Mouse (Mus musculus) forebrain, embryonic 11.5 days (tissue): ENCODE results near the gene Rpl18. TPM values are rescaled to one million over a fixed set of nuclear protein-coding genes. Genes with fewer than 3 reads are reported as not detected.

Experiments used
- ATAC-seq: fragments of 200-750 bp; cut with Nextera tagmentation; replicated peaks from 2 replicates; pipeline ENCODE4 v1.8.0; 2017; ENCODE audit warnings: moderate TSS enrichment; ENCODE audit not compliant: low FRiP score
- DNase-seq: peaks from one replicate; pipeline ENCODE4 v3.0.0-alpha.2; 2017; ENCODE audit warnings: low spot score
- H3K27ac ChIP-seq: fragments of 300-500 bp; sonication (generic); 2 replicates; pipeline ENCODE4 v1.5.1; 2014; ENCODE audit warnings: low read depth, low read length
- H3K27me3 ChIP-seq: fragments of 300-500 bp; sonication (generic); 2 replicates; pipeline ENCODE4 v1.6.1; 2014; ENCODE audit warnings: mild to moderate bottlenecking, low read length, mixed read lengths; ENCODE audit not compliant: control insufficient read depth, insufficient read depth
- H3K36me3 ChIP-seq: fragments of 300-500 bp; sonication (generic); 2 replicates; pipeline ENCODE4 v1.6.1; 2014; ENCODE audit warnings: mild to moderate bottlenecking, low read length, moderate library complexity, mixed read lengths; ENCODE audit not compliant: control insufficient read depth, insufficient read depth
- H3K4me1 ChIP-seq: fragments of 300-500 bp; sonication (generic); replicated peaks from 2 replicates; pipeline ENCODE4 v1.6.1; 2014; ENCODE audit warnings: low read length, mixed read lengths; ENCODE audit not compliant: control insufficient read depth, insufficient read depth
- H3K4me2 ChIP-seq: fragments of 300-500 bp; sonication (generic); 2 replicates; pipeline ENCODE4 v1.6.1; 2014; ENCODE audit warnings: low read depth, mild to moderate bottlenecking, low read length, moderate library complexity, mixed read lengths; ENCODE audit not compliant: severe bottlenecking
- H3K4me3 ChIP-seq: fragments of 300-500 bp; sonication (generic); 2 replicates; pipeline ENCODE4 v1.5.1; 2014; ENCODE audit warnings: low read depth, low read length
- H3K9ac ChIP-seq: fragments of 300-500 bp; sonication (generic); 2 replicates; pipeline ENCODE4 v1.6.1; 2014; ENCODE audit warnings: low read length
- H3K9me3 ChIP-seq: fragments of 300-500 bp; sonication (generic); 2 replicates; pipeline ENCODE4 v1.6.1; 2016; ENCODE audit warnings: low read length, mixed read lengths; ENCODE audit not compliant: control insufficient read depth
- WGBS: fragments of 180-500 bp; shearing (Covaris S2); extraction: QIAGEN DNeasy Blood & Tissue Kit; methylation state at CpG from one replicate; pipeline ENCODE4 v1.1.7; 2014; 5-methylcytosine and 5-hydroxymethylcytosine counted together
- polyA plus RNA-seq: library from polyadenylated mRNA; unstranded; fragments of >200 nt; fragmentation: Nextera tagmentation; extraction: Ambion mirVana; gene quantifications from 2 replicates; pipeline ENCODE4 v1.2.1, GENCODE M21; 2014

The Rpl18 gene
- polyA plus RNA-seq, 1 experiment from 2014 or later, result 936 TPM

GRCm38 (mm10) chr7:45703521-45704033 is 11.7 kb upstream of the Rpl18 start:
- Histone ChIP-seq H3K9ac (peak overlapping the region; percentile 49), H3K4me2 (peak overlapping the region; percentile 98), H3K4me1 (peaks cover 32% of the 10 kb centered on the region), H3K36me3 (no peaks in the 10 kb centered on the region), H3K9me3 (no peaks in the 10 kb centered on the region), H3K27ac (peak overlapping the region; percentile 71; the same call in 1 of the 2 replicates), H3K4me3 (peak overlapping the region; percentile 52), H3K27me3 (peaks cover 19% of the 10 kb centered on the region)
- DNase-seq (no peak), ATAC-seq (no peak)
- 40% methylated on average over 12 of the region's 12 CpGs for WGBS

- H3K36me3 ChIP-seq, result no peaks in the 10 kb centered on the region
- H3K27ac ChIP-seq, result peak overlapping the region; percentile 71
- peak; percentile 72 for DNase-seq
- peak overlapping the region; percentile 49 for H3K9ac ChIP-seq
- peak overlapping the region; percentile 98 for H3K4me2 ChIP-seq
- peak overlapping the region; percentile 52 for H3K4me3 ChIP-seq
- no peaks in the 10 kb centered on the region for H3K9me3 ChIP-seq
- peak; percentile 34 for ATAC-seq
- peaks cover 32% of the 10 kb centered on the region for H3K4me1 ChIP-seq
- peaks cover 14% of the 10 kb centered on the region for H3K27me3 ChIP-seq
- WGBS, result under 1% methylated on average over 13 of the region's 13 CpGs
Observed at GRCm38 (mm10) chr7:45704046-45704559, 11.2 kb upstream of the Rpl18 start.

- Histone ChIP-seq H3K36me3 (no peaks in the 10 kb centered on the region), H3K27me3 (peaks cover 6% of the 10 kb centered on the region), H3K9ac (peak within 1 kb of the TSS; percentile 49), H3K4me2 (peak within 1 kb of the TSS; percentile 98), H3K4me3 (peak within 1 kb of the TSS; percentile 52), H3K27ac (peak within 1 kb of the TSS; percentile 71), H3K9me3 (no peaks in the 10 kb centered on the region), H3K4me1 (peaks cover 32% of the 10 kb centered on the region)
- ATAC-seq (peak; percentile 85), DNase-seq (peak; percentile 99)
- WGBS, result under 1% methylated on average over 36 of the region's 36 CpGs
Observed at GRCm38 (mm10) chr7:45704730-45705442, 10.4 kb upstream of the Rpl18 start, which contains the start of gene Dbp. Gene Dbp, plus strand, starts transcription at chr7:45705088.

- Histone ChIP-seq H3K4me2 (peak overlapping the region; percentile 98), H3K9ac (peak overlapping the region; percentile 47; the same call in 1 of the 2 replicates), H3K9me3 (no peaks in the 10 kb centered on the region), H3K4me1 (peaks cover 28% of the 10 kb centered on the region), H3K27ac (peak overlapping the region; percentile 9; the same call in 1 of the 2 replicates), H3K4me3 (peak overlapping the region; percentile 52), H3K27me3 (peaks cover 2% of the 10 kb centered on the region; the same call in 1 of the 2 replicates), H3K36me3 (peaks cover 2% of the 10 kb centered on the region; the same call in 1 of the 2 replicates)
- WGBS, result under 1% methylated on average over 21 of the region's 21 CpGs
- peak; percentile 76 for DNase-seq
- ATAC-seq, result no peak
Observed at GRCm38 (mm10) chr7:45705443-45705864, 9.8 kb upstream of the Rpl18 start.

- Histone ChIP-seq H3K4me1 (peaks cover 28% of the 10 kb centered on the region), H3K9ac (peak overlapping the region; percentile 72; the same call in 1 of the 2 replicates), H3K4me2 (peak overlapping the region; percentile 98), H3K9me3 (no peaks in the 10 kb centered on the region), H3K27me3 (0 out of 2 replicates have a peak, but pooled peaks cover 2% of the 10 kb centered on the region), H3K4me3 (peak overlapping the region; percentile 52), H3K27ac (no peak overlapping the region), H3K36me3 (peaks cover 6% of the 10 kb centered on the region; the same call in 1 of the 2 replicates)
- no peak for ATAC-seq
- WGBS, result 2% methylated on average over 7 of the region's 7 CpGs
- no peak for DNase-seq
Observed at GRCm38 (mm10) chr7:45705873-45706281, 9.4 kb upstream of the Rpl18 start.

- peaks cover 10% of the 10 kb centered on the region; the same call in 1 of the 2 replicates for H3K36me3 ChIP-seq
- peak overlapping the region; percentile 72 for H3K9ac ChIP-seq
- ATAC-seq (0 out of 2 replicates have a peak, but pooled peaks have one; percentile 3), DNase-seq (peak; percentile 92)
- H3K4me2 ChIP-seq, result peak overlapping the region; percentile 98
- no peaks in the 10 kb centered on the region for H3K27me3 ChIP-seq
- H3K4me1 ChIP-seq, result peaks cover 28% of the 10 kb centered on the region
- H3K27ac ChIP-seq, result peak overlapping the region; percentile 37; the same call in 1 of the 2 replicates
- H3K4me3 ChIP-seq, result peak overlapping the region; percentile 52
- WGBS, result under 1% methylated on average over 43 of the region's 45 CpGs
- no peaks in the 10 kb centered on the region for H3K9me3 ChIP-seq
Observed at GRCm38 (mm10) chr7:45706721-45707241, 8.5 kb upstream of the Rpl18 start.

- H3K27ac ChIP-seq, result peak overlapping the region; percentile 37; the same call in 1 of the 2 replicates
- peak overlapping the region; percentile 98 for H3K4me2 ChIP-seq
- WGBS, result under 1% methylated on average over 27 of the region's 27 CpGs
- DNase-seq (peak; percentile 93), ATAC-seq (peak; percentile 27)
- peak overlapping the region; percentile 52 for H3K4me3 ChIP-seq
- peaks cover 10% of the 10 kb centered on the region; the same call in 1 of the 2 replicates for H3K36me3 ChIP-seq
- peaks cover 28% of the 10 kb centered on the region for H3K4me1 ChIP-seq
- H3K27me3 ChIP-seq, result no peaks in the 10 kb centered on the region
- peak overlapping the region; percentile 9 for H3K9ac ChIP-seq
- no peaks in the 10 kb centered on the region for H3K9me3 ChIP-seq
Observed at GRCm38 (mm10) chr7:45707375-45707967, 7.8 kb upstream of the Rpl18 start.

GRCm38 (mm10) chr7:45708221-45708761 is 7.0 kb upstream of the Rpl18 start:
- ATAC-seq, result no peak
- Histone ChIP-seq H3K9ac (no peak overlapping the region), H3K27ac (no peak overlapping the region)

More at GRCm38 (mm10) chr7:45708221-45708761, 7.0 kb upstream of the Rpl18 start:
- peaks cover 28% of the 10 kb centered on the region for H3K4me1 ChIP-seq
- H3K36me3 ChIP-seq, result peaks cover 16% of the 10 kb centered on the region; the same call in 1 of the 2 replicates
- no peaks in the 10 kb centered on the region for H3K27me3 ChIP-seq
- peak overlapping the region; percentile 98; the same call in 1 of the 2 replicates for H3K4me2 ChIP-seq
- peak; percentile 52 for DNase-seq
- no peaks in the 10 kb centered on the region for H3K9me3 ChIP-seq
- 56% methylated on average over 13 of the region's 13 CpGs for WGBS
- no peak overlapping the region for H3K4me3 ChIP-seq
